11 mouse cellular contexts compared by ENCODE assay signal in the genomic region with DNA sequence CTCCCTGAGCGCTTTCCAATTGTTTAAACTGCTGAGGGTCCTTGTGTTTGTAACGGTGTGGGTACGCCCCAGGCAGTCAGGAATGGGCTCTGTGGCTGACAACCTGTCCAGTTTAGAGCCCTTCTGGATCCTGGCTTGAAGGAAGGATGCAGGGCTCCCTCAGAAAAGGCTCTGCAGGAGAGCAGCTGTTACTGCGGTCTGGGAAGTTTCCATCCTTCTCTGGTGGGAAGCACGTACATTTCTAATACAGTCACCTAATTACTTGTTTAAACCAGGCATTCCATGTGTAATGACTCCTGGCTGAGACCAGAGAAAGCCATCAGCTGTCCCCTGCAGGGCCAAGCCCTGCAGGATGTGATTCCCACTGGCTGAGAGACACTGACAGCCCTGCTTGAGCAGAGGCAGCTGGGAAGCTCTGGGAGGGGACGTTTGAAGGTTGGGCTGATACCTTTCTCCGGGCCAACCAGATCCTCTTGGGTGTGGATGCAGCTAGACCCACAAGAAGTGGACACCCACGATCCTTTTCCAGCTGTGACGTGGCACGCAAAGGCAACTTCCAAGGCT. TPM values are rescaled to one million over a fixed set of nuclear protein-coding genes. Genes with fewer than 3 reads are reported as not detected.
A peak's percentile ranks its signal among the peaks of the same experiment; 100 is the strongest.
DNase-seq lines count a peak whose midpoint lies in the region; ATAC-seq and TF ChIP-seq lines count a peak whose summit lies in the region.
"Had no signal": no experiment of that assay in that cellular context is flagged by ENCODE, and none has a peak within 500 bp of the region (broad histone marks: within the 10 kb centered on the region; RNA-seq: fewer than 3 reads in every experiment).

No protein-coding gene starts in this region.

- H3K4me2 ChIP-seq in kidney, embryonic 15.5 days = no peak overlapping the region
- no peak overlapping the region for H3K4me2 ChIP-seq in forebrain, embryonic 15.5 days (replicated peaks)
- H3K4me2 ChIP-seq in midbrain, postnatal 0 days (ENCODE audit: low read depth, low read length, poor library complexity, severe bottlenecking) = no peak overlapping the region
- H3K4me2 ChIP-seq: liver, embryonic 12.5 days had no signal

- H3K4me1 ChIP-seq in kidney, embryonic 15.5 days = peaks cover 16% of the 10 kb centered on the region
- H3K4me1 ChIP-seq in forebrain, embryonic 15.5 days = peaks cover 61% of the 10 kb centered on the region
- peaks cover 32% of the 10 kb centered on the region for H3K4me1 ChIP-seq in midbrain, postnatal 0 days (ENCODE audit: insufficient read depth, low read length)
- H3K4me1 ChIP-seq: liver, embryonic 12.5 days had no signal

- ATAC-seq in kidney, embryonic 15.5 days (replicated peaks; ENCODE audit: low FRiP score) = 0 out of 2 replicates have a peak, but pooled peaks have one; percentile 22
- ATAC-seq in forebrain, embryonic 15.5 days (replicated peaks) = no peak
- ATAC-seq in midbrain, postnatal 0 days (ENCODE audit: low FRiP score) = no peak
- ATAC-seq: liver, embryonic 12.5 days had no signal

- H3K9ac ChIP-seq in kidney, embryonic 15.5 days = no peak overlapping the region
- H3K9ac ChIP-seq in forebrain, embryonic 15.5 days (replicated peaks) = no peak overlapping the region
- 0 out of 2 replicates have a peak overlapping the region, but pooled peaks have one; percentile 29 for H3K9ac ChIP-seq in midbrain, postnatal 0 days (replicated peaks; ENCODE audit: low read length, poor library complexity, severe bottlenecking)
- H3K9ac ChIP-seq: liver, embryonic 12.5 days had no signal

- no peak for TF ChIP-seq CTCF in midbrain, postnatal 0 days (IDR thresholded peaks at IDR 0.05)

- no peak overlapping the region for H3K27ac ChIP-seq in kidney, embryonic 15.5 days
- peak overlapping the region; percentile 62 for H3K27ac ChIP-seq in forebrain, embryonic 15.5 days (replicated peaks)
- H3K27ac ChIP-seq in midbrain, postnatal 0 days (ENCODE audit: low read depth, low read length) = peak overlapping the region; percentile 43; the same call in 1 of the 2 replicates
- H3K27ac ChIP-seq: liver, embryonic 12.5 days had no signal

- 18% methylated on average over 10 of the region's 10 CpGs for WGBS in kidney, embryonic 15.5 days
- WGBS in forebrain, embryonic 15.5 days = 18% methylated on average over 10 of the region's 10 CpGs
- 30% methylated on average over 10 of the region's 10 CpGs for WGBS in midbrain, postnatal 0 days

- DNase-seq in kidney, postnatal 25 days = no peak
- DNase-seq in Muller cell, postnatal 12 days (ENCODE audit: inconsistent ontology term) = peak; percentile 61
- no peak for DNase-seq in midbrain, postnatal 0 days (ENCODE audit: low spot score)
- DNase-seq in embryo, embryonic 10 days (ENCODE audit: low spot score) = no peak
- no peak for DNase-seq in cerebellum, postnatal 14 days
- DNase-seq: adrenal gland, adult 8-10 months; cerebellum, adult 9-10 months had no signal

- peaks cover 22% of the 10 kb centered on the region for H3K27me3 ChIP-seq in kidney, embryonic 15.5 days
- H3K27me3 ChIP-seq in forebrain, embryonic 15.5 days = no peaks in the 10 kb centered on the region
- H3K27me3 ChIP-seq in midbrain, postnatal 0 days (ENCODE audit: insufficient read depth, low read length) = no peaks in the 10 kb centered on the region

- H3K4me3 ChIP-seq in kidney, embryonic 15.5 days (replicated peaks) = no peak overlapping the region
- H3K4me3 ChIP-seq in forebrain, embryonic 15.5 days = no peak overlapping the region
- H3K4me3 ChIP-seq in midbrain, postnatal 0 days (ENCODE audit: low read depth, low read length) = no peak overlapping the region
- H3K4me3 ChIP-seq: liver, embryonic 12.5 days had no signal

- no peaks in the 10 kb centered on the region for H3K9me3 ChIP-seq in kidney, embryonic 15.5 days (replicated peaks)
- no peaks in the 10 kb centered on the region for H3K9me3 ChIP-seq in forebrain, embryonic 15.5 days
- H3K9me3 ChIP-seq in midbrain, postnatal 0 days (ENCODE audit: low read length) = no peaks in the 10 kb centered on the region
- H3K9me3 ChIP-seq: G1E; liver, embryonic 12.5 days had no signal

- H3K36me3 ChIP-seq in kidney, embryonic 15.5 days = no peaks in the 10 kb centered on the region
- H3K36me3 ChIP-seq in forebrain, embryonic 15.5 days = no peaks in the 10 kb centered on the region
- no peaks in the 10 kb centered on the region for H3K36me3 ChIP-seq in midbrain, postnatal 0 days (ENCODE audit: insufficient read depth, low read length)
- H3K36me3 ChIP-seq: G1E; liver, embryonic 12.5 days had no signal

RNA-seq across cellular contexts. Expression of gene Lrrn2, which starts 38.1 kb away (rescaled TPM):
- polyA plus RNA-seq in kidney, embryonic 15.5 days (2015; fragmentation: Nextera tagmentation; extraction: Ambion mirVana) = 4.2 and 6.9 TPM in 2 replicates
- 47.8 and 50.3 TPM in 2 replicates for polyA plus RNA-seq in forebrain, embryonic 15.5 days (2015; fragmentation: Nextera tagmentation; extraction: Ambion mirVana)
- 44.6 and 48.9 TPM in 2 replicates for total RNA-seq in midbrain, postnatal 0 days (2014; rRNA removed)
- polyA plus RNA-seq in midbrain, postnatal 0 days (2015; fragmentation: Nextera tagmentation; extraction: Ambion mirVana) = 74.4 and 76.6 TPM in 2 replicates
- polyA plus RNA-seq: G1E had no signal
